Mouse (Mus musculus): ENCODE data around the gene Krt36.

The Krt36 gene

GRCm38 (mm10) chr11:100088378-100089025, 16.9 kb downstream of the Krt36 start:
- no peak for DNase-seq (ENCODE audit: low spot score in 2 of 2)

DNA sequence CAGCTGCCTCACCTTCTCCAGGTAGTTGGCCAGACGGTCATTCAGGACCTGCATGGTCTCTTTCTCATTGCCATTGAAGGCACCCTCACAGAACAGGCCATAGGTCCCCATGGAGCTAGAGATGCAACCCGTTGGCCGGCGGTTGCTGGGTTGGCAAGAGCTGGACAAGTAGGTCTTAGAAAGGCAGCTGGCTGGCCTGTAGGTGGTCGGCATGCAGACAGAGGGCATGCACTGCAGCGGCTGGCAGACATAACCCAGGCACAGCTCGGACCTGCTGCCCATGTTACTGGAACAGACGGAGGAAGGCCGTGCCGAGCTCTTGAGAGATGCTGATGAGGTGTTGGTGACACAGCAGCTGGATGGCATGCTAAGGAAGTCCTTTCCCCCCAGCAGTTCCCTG, 17.6 kb downstream of the Krt36 start, which contains the start of gene Krt32:
Gene Krt32 (minus strand): TSS at position 366 of the 400 bp plus-strand sequence.
- no peak for DNase-seq (ENCODE audit: low spot score in 2 of 2)

DNA sequence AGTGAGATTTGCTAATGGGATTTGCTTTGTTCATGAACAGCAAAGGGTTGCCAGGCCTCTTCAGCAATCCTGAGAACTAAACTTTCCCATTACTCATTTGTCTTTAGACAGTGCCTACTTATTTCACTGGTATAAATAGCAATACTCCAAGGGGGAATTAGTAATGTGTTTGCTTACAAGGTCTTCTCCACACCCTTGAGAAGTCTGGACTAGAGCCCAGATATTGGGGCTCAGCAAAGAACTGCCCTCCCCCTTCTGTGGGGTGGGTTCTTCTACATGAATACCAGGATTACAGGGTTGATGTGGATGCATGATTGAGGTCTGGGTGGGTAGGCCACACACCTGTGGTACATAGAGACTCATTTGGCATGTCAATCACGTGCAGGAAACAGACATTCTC, 31.6 kb downstream of the Krt36 start:
- no peak for DNase-seq (ENCODE audit: low spot score in 2 of 2)

DNA sequence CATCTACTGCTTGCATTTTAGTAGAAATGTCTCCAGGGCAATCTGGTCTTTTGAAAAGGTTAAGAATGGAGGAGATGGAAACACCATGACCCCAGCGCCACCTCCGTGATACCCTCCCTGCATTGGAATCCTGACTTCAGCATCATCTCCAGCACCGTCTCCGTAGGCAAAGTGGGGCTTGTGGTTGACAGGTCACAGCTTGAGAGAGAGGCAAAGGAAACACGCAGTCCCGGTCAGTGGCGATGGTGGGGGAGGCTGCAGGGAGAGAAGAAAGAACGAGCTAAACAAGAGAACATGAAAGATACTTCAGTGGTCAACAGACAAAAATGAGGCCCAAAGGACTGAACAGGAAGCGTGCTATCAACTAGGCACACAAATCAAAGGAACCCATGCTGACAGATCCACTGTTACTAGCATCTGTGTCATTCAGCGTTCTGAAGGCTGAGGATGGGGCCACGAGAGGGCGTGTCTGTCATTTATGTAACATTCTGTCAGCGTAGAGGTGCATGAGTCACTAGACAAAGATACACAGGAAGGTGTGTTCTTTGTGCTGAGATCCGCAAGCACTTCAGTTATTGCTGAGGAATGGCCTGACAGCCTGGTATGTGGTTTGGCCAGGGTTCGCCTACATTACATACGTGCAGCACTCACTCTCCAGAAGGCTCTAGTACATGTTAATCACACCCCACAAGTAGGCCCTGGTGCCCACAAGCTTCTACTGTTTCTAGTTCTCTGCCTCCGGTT, 38.0 kb downstream of the Krt36 start:
- no peak for DNase-seq (ENCODE audit: low spot score in 2 of 2)

- DNase-seq (ENCODE audit: low spot score in 2 of 2), result no peak
These were observed 39.0 kb downstream of the Krt36 start for GRCm38 (mm10) chr11:100066236-100067010.

GRCm38 (mm10) chr11:100058875-100059274, 46.6 kb downstream of the Krt36 start:
- no peak for DNase-seq (ENCODE audit: low spot score in 2 of 2)

DNA sequence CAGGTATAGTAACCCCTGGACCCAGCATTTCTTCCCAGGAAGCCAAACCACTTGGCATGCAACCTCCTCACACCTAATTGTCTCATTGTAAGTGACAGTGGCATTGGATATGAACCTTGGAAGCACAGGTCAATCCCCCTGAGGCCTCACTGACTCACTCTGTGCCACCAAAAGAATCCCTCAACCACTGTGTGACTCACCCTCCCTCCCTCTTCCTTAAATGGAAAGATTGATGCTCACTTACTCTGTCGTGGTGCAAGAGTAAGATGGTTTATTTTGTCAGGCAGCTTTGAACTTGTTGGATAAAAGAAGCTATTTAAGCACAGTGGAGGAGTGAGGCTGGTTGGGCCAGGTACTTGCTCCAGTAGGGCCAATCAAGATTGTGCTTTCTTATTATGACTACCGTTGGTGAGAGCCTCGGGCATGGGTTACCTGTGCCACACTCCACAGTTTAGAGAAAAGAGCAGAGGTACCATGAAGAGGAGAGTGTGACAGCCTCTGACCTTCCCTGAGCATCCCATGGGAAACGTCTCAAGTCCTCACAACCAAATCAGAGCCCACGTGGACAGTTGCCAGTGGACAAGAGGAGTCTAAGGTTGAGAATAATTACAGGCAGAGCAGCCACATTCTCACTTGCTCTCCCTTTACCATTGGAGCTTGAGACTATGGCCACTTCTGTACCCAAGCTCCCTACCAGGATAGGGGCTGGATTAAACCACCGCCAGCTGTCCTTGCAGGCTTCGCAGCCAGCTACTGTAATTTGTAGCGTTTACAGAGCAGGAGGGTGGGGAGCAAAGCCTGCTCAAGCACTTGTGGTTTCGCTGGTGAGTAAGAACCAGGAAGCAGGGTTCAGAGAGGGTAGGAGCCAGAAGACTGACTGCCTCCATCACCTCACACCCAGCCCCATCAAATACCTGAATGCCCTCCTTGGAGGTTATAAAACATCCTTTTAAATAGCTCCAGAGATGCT, 49.5 kb downstream of the Krt36 start:
- DNase-seq (ENCODE audit: low spot score in 2 of 2), result no peak

Measured in frontal cortex, postnatal 10 days (tissue).